In the genomic region with DNA sequence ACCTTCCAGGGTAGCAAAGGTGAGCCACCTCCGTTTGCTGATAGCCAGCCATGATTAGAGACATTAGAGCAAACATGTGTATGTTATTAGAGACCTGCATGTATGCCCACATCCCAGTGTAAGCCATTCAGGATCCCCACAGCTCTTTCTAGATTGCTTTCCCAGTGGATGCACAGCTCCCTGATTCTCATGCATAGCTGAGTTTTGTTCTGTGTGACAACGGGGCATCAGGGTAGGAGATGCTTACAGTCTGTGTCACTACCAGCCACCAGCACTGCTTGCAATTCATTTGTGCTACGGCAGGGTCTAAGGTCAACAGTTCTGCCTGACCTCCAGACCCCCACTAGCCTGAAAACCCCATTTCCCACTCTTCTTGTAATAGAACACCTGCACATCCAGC, we compare ENCODE assay signal across 10 mouse cellular contexts. TPM values are rescaled to one million over a fixed set of nuclear protein-coding genes. Genes with fewer than 3 reads are reported as not detected.
A peak's percentile ranks its signal among the peaks of the same experiment; 100 is the strongest.
DNase-seq lines count a peak whose midpoint lies in the region; ATAC-seq and TF ChIP-seq lines count a peak whose summit lies in the region.
"Had no signal": no experiment of that assay in that cellular context is flagged by ENCODE, and none has a peak within 500 bp of the region (broad histone marks: within the 10 kb centered on the region; RNA-seq: fewer than 3 reads in every experiment).

No protein-coding gene starts in this region.

- no peak overlapping the region; the same call in 1 of the 2 replicates for H3K4me3 ChIP-seq in heart, embryonic 16.5 days (ENCODE audit: low read length)
- no peak overlapping the region for H3K4me3 ChIP-seq in hindbrain, embryonic 11.5 days (ENCODE audit: low read depth, low read length)
- H3K4me3 ChIP-seq in midbrain, postnatal 0 days (ENCODE audit: low read depth, low read length), result peak overlapping the region; percentile 31; the same call in 1 of the 2 replicates

- H3K4me2 ChIP-seq in heart, embryonic 16.5 days (ENCODE audit: low read depth, low read length), result peak overlapping the region; percentile 63
- H3K4me2 ChIP-seq in hindbrain, embryonic 11.5 days (replicated peaks; ENCODE audit: low read depth, low read length), result peak overlapping the region; percentile 32
- peak overlapping the region; percentile 43 for H3K4me2 ChIP-seq in midbrain, postnatal 0 days (ENCODE audit: low read depth, low read length, poor library complexity, severe bottlenecking)

- H3K36me3 ChIP-seq in heart, embryonic 16.5 days (ENCODE audit: control insufficient read depth, insufficient read depth), result no peaks in the 10 kb centered on the region
- no peaks in the 10 kb centered on the region for H3K36me3 ChIP-seq in hindbrain, embryonic 11.5 days (ENCODE audit: control insufficient read depth, insufficient read depth, low read length)
- no peaks in the 10 kb centered on the region for H3K36me3 ChIP-seq in midbrain, postnatal 0 days (ENCODE audit: insufficient read depth, low read length)

- H3K4me1 ChIP-seq in heart, embryonic 16.5 days (ENCODE audit: control insufficient read depth, insufficient read depth, low read length), result peaks cover 18% of the 10 kb centered on the region
- peaks cover 8% of the 10 kb centered on the region for H3K4me1 ChIP-seq in hindbrain, embryonic 11.5 days (replicated peaks; ENCODE audit: control insufficient read depth, insufficient read depth, low read length)
- H3K4me1 ChIP-seq in midbrain, postnatal 0 days (ENCODE audit: insufficient read depth, low read length), result peaks cover 7% of the 10 kb centered on the region; the same call in 1 of the 2 replicates

- no peak for ATAC-seq in heart, embryonic 16.5 days (replicated peaks; ENCODE audit: extremely low read depth, insufficient read depth, low FRiP score)
- ATAC-seq in hindbrain, embryonic 11.5 days (ENCODE audit: low FRiP score), result peak; percentile 17; the same call in 1 of the 2 replicates
- ATAC-seq in midbrain, postnatal 0 days (ENCODE audit: low FRiP score), result no peak
- no peak for ATAC-seq in activated CD4-positive, CD25-positive, alpha-beta regulatory T cell, adult 4 months

- DNase-seq in heart, adult 18-20 months, result no peak
- DNase-seq in embryo, embryonic 11 days, result peak; percentile 20
- peak; percentile 31 for DNase-seq in hindbrain, embryonic 11.5 days (ENCODE audit: low spot score)
- peak; percentile 18 for DNase-seq in midbrain, postnatal 0 days (ENCODE audit: low spot score)
- no peak for DNase-seq in left cerebral cortex, adult 8-10 months (ENCODE audit: low spot score in 2 of 2)
- no peak for DNase-seq in spleen, adult 18-20 months

- WGBS in heart, embryonic 16.5 days, result 20% methylated on average over 3 of the region's 3 CpGs
- WGBS in hindbrain, embryonic 11.5 days, result 8% methylated on average over 3 of the region's 3 CpGs
- 6% methylated on average over 3 of the region's 3 CpGs for WGBS in midbrain, postnatal 0 days

- H3K27ac ChIP-seq in heart, embryonic 16.5 days (ENCODE audit: low read length), result no peak overlapping the region
- H3K27ac ChIP-seq in hindbrain, embryonic 11.5 days (ENCODE audit: low read depth, low read length), result no peak overlapping the region
- H3K27ac ChIP-seq in midbrain, postnatal 0 days (ENCODE audit: low read depth, low read length), result peak overlapping the region; percentile 52; the same call in 1 of the 2 replicates

- no peaks in the 10 kb centered on the region for H3K9me3 ChIP-seq in heart, embryonic 16.5 days (replicated peaks; ENCODE audit: control insufficient read depth, low read length)
- H3K9me3 ChIP-seq in hindbrain, embryonic 11.5 days (ENCODE audit: control insufficient read depth, low read length), result no peaks in the 10 kb centered on the region
- no peaks in the 10 kb centered on the region for H3K9me3 ChIP-seq in midbrain, postnatal 0 days (ENCODE audit: low read length)

- no peak for TF ChIP-seq CTCF in midbrain, postnatal 0 days (IDR thresholded peaks at IDR 0.05)

- no peaks in the 10 kb centered on the region for H3K27me3 ChIP-seq in heart, embryonic 16.5 days (ENCODE audit: control insufficient read depth, insufficient read depth, low read length)
- peaks cover 11% of the 10 kb centered on the region for H3K27me3 ChIP-seq in hindbrain, embryonic 11.5 days (ENCODE audit: control insufficient read depth, insufficient read depth, low read length)
- H3K27me3 ChIP-seq in midbrain, postnatal 0 days (ENCODE audit: insufficient read depth, low read length), result no peaks in the 10 kb centered on the region

- H3K9ac ChIP-seq in heart, embryonic 16.5 days (ENCODE audit: low read length), result peak overlapping the region; percentile 27; the same call in 1 of the 2 replicates
- H3K9ac ChIP-seq in hindbrain, embryonic 11.5 days (ENCODE audit: low read depth, low read length), result no peak overlapping the region
- H3K9ac ChIP-seq in midbrain, postnatal 0 days (replicated peaks; ENCODE audit: low read length, poor library complexity, severe bottlenecking), result peak overlapping the region; percentile 46; the same call in 1 of the 2 replicates

RNA-seq across cellular contexts. Expression of a gene that starts 17.5 kb away (rescaled TPM):
- polyA plus RNA-seq in heart, embryonic 16.5 days (2015; fragmentation: Nextera tagmentation; extraction: Ambion mirVana), result 1.1 and 1.9 TPM in 2 replicates
- 1 to 10 TPM; 2.4 to 3.6 TPM for total RNA-seq in heart, adult 18-20 months (2021)
- polyA plus RNA-seq in hindbrain, embryonic 11.5 days (2014; fragmentation: Nextera tagmentation; extraction: Ambion mirVana), result 5.7 and 7.6 TPM in 2 replicates
- 40.3 and 42.3 TPM in 2 replicates for total RNA-seq in midbrain, postnatal 0 days (2014; rRNA removed)
- polyA plus RNA-seq in midbrain, postnatal 0 days (2015; fragmentation: Nextera tagmentation; extraction: Ambion mirVana), result 7.8 and 8.6 TPM in 2 replicates
- 100 to 1,000 TPM; 174 to 238 (median 211) TPM for total RNA-seq in left cerebral cortex, adult 8-10 months (2022)
- not detected for polyA plus RNA-seq in activated CD4-positive, CD25-positive, alpha-beta regulatory T cell, adult 4 months (2017; shearing (Covaris generic))

RNA-seq across cellular contexts. Expression of a gene that starts 59.1 kb away (rescaled TPM):
- not detected in 2 replicates for polyA plus RNA-seq in heart, embryonic 16.5 days (2015; fragmentation: Nextera tagmentation; extraction: Ambion mirVana)
- not detected for total RNA-seq in heart, adult 18-20 months (2021)
- polyA plus RNA-seq in hindbrain, embryonic 11.5 days (2014; fragmentation: Nextera tagmentation; extraction: Ambion mirVana), result not detected in 2 replicates
- total RNA-seq in midbrain, postnatal 0 days (2014; rRNA removed), result not detected in 2 replicates
- not detected in 2 replicates for polyA plus RNA-seq in midbrain, postnatal 0 days (2015; fragmentation: Nextera tagmentation; extraction: Ambion mirVana)
- not detected for total RNA-seq in left cerebral cortex, adult 8-10 months (2022)
- polyA plus RNA-seq in activated CD4-positive, CD25-positive, alpha-beta regulatory T cell, adult 4 months (2017; shearing (Covaris generic)), result 1 to 10 TPM in 1 of 2 experiments, not detected in 1; 4.2 TPM
- total RNA-seq: layer of hippocampus, adult 8-10 months had no signal
- polyA plus RNA-seq: brain, embryonic 14.5 days had no signal

Comparison
In these comparisons a context has a peak if more than half of its experiments do, and no peak if none do; other contexts are left out.
1. DNase-seq: peak in embryo, embryonic 11 days (single experiment), hindbrain, embryonic 11.5 days (single experiment) and midbrain, postnatal 0 days (single experiment); none in heart, adult 18-20 months (0 of 2), left cerebral cortex, adult 8-10 months (0 of 2) and spleen, adult 18-20 months (0 of 2).
2. Peak in every context shown above with its lines, with median percentiles within 50 percentile points of each other: H3K4me2 ChIP-seq.